Mouse (Mus musculus) MEL (cell line): ENCODE measurements around the gene Doc2b.
"Not testable (repeated sequence)": the region's sequence is repeated elsewhere in the genome, so short reads cannot be mapped to it uniquely, and the experiment has no call there.

Experiments used
- CTCF ChIP-seq, 3 experiments: IDR thresholded peaks in 2 of 3; conservative IDR thresholded peaks in 1 of 3; 2 replicates each; pipeline ENCODE4 v1.5.1; 2011 to 2012; ENCODE audit warnings: low read length in 3 of 3, low read depth in 2 of 3, mild to moderate bottlenecking in 2 of 3, improper control_type of control experiment in 1 of 3, inconsistent platforms in 1 of 3, mixed read lengths in 1 of 3, moderate library complexity in 1 of 3; ENCODE audit not compliant: control insufficient read depth in 1 of 3, insufficient read depth in 1 of 3, poor library complexity in 1 of 3, severe bottlenecking in 1 of 3
- HCFC1 ChIP-seq: IDR thresholded peaks from 2 replicates; pipeline ENCODE4 v1.6.1; 2012; ENCODE audit warnings: low read depth, mild to moderate bottlenecking, inconsistent platforms, low read length, improper control_type of control experiment, moderate library complexity
- MAFK ChIP-seq: IDR thresholded peaks from 2 replicates; pipeline ENCODE4 v1.6.1; 2011; ENCODE audit warnings: low read depth, mild to moderate bottlenecking, low read length, improper control_type of control experiment, borderline replicate concordance
- NELFE ChIP-seq: IDR thresholded peaks from 2 replicates; pipeline ENCODE4 v1.6.1; 2011; ENCODE audit warnings: low read depth, low read length, improper control_type of control experiment
- POLR2AphosphoS2 ChIP-seq: IDR thresholded peaks from 2 replicates; pipeline ENCODE4 v1.6.1; 2011; ENCODE audit warnings: low read length, improper control_type of control experiment
- RAD21 ChIP-seq: IDR thresholded peaks from 2 replicates; pipeline ENCODE4 v1.6.1; 2011; ENCODE audit warnings: mild to moderate bottlenecking, low read depth, low read length, improper control_type of control experiment
- ZMIZ1 ChIP-seq: IDR thresholded peaks from 2 replicates; pipeline ENCODE4 v1.6.1; 2012; ENCODE audit warnings: low read depth, mild to moderate bottlenecking, inconsistent platforms, low read length, improper control_type of control experiment, moderate library complexity
- ZNF384 ChIP-seq: IDR thresholded peaks from 2 replicates; pipeline ENCODE4 v1.6.1; 2012; ENCODE audit warnings: low read depth, mild to moderate bottlenecking, inconsistent platforms, low read length, improper control_type of control experiment

DNA sequence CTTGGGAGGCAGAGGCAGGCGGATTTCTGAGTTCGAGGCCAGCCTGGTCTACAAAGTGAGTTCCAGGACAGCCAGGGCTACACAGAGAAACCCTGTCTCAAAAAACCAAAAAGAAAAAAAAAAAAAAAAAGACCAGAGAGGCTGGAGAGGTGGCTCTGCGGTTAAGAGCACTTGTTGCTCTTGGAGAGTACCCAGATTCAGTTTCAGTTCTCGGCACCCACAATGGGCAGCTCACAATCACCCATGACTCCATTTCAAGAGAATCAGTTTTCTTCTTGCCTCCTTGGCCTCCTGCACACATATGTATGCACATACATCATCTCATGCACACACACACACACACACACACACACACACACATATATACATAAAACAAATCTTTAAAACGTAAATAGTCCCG is 68.2 kb downstream of the Doc2b start:
- not testable (repeated sequence) for TF ChIP-seq ZNF384; CTCF (IDR thresholded peaks at IDR 0.05 in 2 of 3, conservative IDR thresholded peaks at IDR 0.05 in 1 of 3; ENCODE audit: control insufficient read depth in 1 of 3, insufficient read depth in 1 of 3, low read depth in 2 of 3, low read length in 3 of 3, poor library complexity in 1 of 3, severe bottlenecking in 1 of 3); ZMIZ1; RAD21; POLR2AphosphoS2; NELFE; MAFK; HCFC1
